Mouse (Mus musculus) R1 (cell line): ENCODE measurements at regions not wholly inside any gene's neighbourhood (a gene's known extent, or its start where the extent isn't known, plus 50 kb on each side); places are given as distances from the start of the nearest gene placed in this dataset.

Source experiments
- DNase-seq: peaks from one replicate; pipeline ENCODE4 v3.0.0-alpha.2; 2018; ENCODE audit warnings: low read depth, low spot score

DNA sequence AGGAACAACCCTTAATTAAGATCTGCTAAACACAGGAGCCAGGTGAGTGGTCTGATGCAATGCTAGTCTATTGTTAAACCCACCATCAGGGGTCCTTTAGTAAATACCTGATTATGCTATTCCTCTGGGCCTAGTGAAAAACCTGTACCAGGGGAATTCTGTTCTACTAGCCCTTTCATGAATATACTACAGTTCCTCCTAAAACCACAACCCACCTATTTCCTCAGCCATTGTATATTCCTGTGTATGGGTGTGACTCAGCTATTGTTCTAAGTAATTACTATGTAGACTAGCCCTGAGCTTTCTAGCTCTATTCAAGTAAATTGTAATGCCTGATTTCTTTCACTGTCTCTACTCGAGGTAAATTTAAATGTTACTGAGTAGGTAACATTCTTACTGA lies 57.0 kb upstream of the Egfem1 start:
- peak; percentile 93 for DNase-seq

DNA sequence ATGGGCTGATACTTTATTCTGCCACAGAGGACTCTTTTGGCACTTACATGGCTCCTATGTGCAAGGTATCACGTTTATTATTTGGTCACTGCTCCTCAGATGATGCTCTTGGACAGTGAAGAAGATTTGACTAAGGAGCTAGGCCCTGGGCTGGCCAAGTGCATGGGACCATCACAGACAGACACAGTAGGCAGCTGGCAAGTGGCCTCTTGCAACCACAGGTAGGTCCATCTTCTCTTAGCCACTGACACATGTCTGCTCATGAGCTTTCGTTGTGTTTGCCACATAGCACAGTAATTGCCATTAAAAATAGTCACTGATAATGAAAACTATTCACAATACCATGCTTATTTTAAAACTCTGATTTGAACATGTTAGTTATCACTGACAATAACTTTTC lies 54.1 kb upstream of the Egfem1 start:
- no peak for DNase-seq

DNA sequence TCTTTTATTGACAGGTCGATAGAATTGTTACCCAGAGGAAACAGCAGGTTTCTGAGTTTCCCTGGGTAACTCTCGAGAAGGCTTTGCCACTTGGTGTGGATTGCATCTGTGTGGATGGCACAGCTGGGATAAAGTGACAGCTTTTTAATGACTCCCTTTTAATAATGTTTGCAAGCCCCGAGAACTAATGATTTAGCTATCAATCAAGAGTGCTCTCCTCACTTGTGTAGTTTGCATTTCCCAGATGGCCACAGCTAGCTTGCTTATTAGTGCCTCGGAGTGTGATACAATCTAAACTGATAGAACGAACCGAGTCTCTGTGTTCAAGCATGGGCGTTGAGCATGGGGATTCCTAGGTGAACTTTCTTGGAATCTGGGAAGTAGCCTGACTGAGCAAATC lies 51.0 kb upstream of the Egfem1 start:
- no peak for DNase-seq

DNA sequence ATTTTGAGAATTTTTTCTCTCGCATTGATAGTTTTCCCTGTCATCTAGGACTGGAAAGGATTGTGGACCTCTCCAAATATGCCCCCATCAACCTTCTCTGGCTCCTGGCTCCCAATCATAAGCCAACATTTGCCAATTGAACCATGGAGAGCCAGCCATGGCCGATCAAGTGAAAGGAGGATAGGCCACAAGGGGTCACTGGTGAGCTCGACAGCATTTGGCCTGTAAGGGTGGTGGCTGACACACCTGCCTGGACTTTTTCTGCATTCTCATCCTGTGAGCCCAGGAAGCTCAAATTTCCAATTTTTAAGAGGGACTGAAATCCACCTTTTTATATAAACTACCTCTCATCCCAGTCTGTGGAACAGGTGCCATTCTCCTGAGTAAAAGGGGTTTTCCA lies 50.0 kb upstream of the Egfem1 start:
- DNase-seq: peak; percentile 70
